Mouse (Mus musculus) left cerebral cortex, postnatal 25 days (tissue): Measurements from ENCODE around the gene Olfr868. TPM values are rescaled to one million over a fixed set of nuclear protein-coding genes. Genes with fewer than 3 reads are reported as not detected.

Experiments
- DNase-seq, 2 experiments: peaks; one replicate each; pipeline ENCODE4 v3.0.0; 2022; ENCODE audit warnings: low spot score in 2 of 2, mixed read lengths in 1 of 2
- intact Hi-C: fragments of 180-260 bp; cut with DNase I; formaldehyde crosslinking; loops from one replicate; pipeline ENCODE4 v1.15.1; 2025
- total RNA-seq, 2 experiments: library from RNA; stranded (reverse); gene quantifications; 2 replicates each; pipeline ENCODE4 v1.2.3; 2021

Gene Olfr868
- total RNA-seq: not detected

DNA sequence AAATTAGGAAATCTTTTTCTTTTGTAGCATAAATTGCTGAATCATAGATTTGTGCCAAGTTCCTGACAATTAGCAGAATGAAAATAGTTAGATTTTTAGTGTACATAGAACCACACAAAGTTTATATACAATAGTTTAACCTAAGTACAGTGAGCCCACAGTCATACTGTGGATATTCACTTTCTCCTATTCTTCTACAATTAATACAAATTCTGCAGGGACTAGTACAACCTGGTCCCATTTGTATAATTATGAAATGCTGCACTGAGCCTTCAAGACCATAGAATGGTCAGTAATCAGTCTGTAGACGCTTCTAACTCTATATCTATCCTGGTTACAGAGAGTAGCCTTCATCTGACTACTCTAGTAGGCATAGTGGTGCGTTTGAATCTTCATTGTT, at the start of gene Olfr868:
TSS of gene Olfr868 (plus strand) at position 301 of the 400 bp plus-strand sequence.
- intact Hi-C loops: no loop called here
- DNase-seq: no peak

DNA sequence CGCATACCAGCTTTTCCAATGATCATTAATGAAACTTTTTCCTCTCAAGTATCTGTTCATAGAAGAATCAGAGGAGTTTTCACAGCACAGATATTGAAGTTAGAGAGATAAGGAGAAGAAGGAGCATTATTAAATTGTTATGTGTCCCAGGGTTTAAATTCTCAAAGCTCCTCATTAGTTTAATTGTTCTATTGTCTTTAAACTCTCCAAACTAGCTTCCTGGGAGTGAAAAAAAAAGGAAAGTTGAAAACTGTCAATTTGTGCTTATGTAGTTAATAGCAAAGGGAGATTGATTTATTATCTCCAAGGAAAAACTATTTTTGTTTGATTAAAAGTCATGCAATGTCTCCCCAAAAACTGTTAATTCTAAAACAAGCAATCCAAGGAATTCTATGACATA, 41.0 kb upstream of the Olfr868 start, which contains the start of gene Olfr867:
TSS of gene Olfr867 (minus strand) at position 101 of the 400 bp plus-strand sequence.
- intact Hi-C loops: no loop called here
- no peak for DNase-seq

DNA sequence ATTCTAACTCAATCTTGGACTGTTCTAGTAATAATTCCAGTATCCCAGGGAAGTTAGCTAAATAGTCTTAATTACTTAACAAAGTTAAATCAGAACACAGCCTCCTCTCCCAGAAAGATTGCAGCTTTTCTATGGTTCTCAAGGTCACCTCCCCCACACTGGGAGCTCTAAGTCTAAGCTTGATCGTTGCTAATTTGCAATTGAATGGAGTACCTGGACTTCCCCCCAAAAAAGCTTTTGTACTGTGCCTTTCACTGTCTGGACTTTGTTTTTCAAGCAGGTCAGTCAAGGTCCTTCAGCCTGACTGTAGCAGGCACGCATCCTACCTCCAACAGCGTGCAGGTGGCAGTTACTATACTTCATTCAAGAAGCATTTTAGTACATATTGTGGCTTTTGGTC, 28.2 kb upstream of the Olfr868 start:
- no peak for DNase-seq
- intact Hi-C loops: no loop called here

DNA sequence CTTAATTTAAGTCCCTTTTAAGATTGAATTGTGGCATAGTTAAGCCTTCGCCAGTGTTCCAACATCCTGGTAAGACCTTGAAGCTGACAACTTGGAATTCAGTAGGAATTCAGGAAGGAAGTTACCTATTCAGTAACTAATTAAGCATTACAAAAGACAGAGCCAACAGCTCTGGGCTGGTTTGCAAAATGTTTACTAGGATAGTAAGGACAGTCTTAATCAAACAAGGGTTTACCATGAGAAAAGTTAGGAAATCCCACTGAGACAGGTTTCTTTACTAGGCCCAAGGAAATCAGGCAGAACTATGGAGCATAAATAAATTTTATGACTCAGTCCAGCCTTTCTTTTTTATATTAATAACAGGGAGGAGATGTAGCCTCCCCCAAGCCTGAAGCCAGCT, 27.1 kb upstream of the Olfr868 start:
- intact Hi-C loops: no loop called here
- DNase-seq: no peak

DNA sequence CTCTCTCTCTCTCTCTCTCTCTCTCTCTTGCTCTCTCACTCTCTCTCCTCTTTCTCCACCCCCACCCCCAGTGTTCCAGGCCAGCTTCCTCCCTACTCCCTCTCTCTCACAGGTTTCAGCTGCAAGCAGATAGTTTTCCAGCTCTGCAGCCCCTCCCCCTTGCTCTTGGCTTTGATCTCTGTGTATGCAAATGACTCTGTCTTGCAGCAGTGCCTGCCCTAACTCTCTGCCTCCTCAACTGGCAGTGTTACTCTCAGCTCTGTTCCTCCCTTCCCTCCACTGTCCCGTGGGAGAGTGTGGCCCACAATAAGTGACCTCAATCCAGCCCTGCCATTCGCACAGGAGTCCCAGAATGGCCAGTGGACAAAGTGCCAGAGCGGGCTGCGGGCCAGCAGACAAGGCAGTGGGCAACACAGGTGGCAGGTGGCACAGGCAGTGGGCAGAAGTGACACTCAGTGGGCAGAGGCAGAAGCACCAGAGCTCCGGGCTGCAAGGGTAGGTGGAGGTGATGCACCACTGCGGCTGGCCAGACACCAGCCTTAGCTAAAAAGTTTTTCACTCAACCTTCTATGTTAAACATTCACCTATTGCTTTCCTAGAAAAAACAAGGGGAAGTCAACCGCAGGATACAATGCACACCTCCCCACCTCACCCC, 24.8 kb upstream of the Olfr868 start:
- DNase-seq: no peak
- intact Hi-C loops: no loop called here

DNA sequence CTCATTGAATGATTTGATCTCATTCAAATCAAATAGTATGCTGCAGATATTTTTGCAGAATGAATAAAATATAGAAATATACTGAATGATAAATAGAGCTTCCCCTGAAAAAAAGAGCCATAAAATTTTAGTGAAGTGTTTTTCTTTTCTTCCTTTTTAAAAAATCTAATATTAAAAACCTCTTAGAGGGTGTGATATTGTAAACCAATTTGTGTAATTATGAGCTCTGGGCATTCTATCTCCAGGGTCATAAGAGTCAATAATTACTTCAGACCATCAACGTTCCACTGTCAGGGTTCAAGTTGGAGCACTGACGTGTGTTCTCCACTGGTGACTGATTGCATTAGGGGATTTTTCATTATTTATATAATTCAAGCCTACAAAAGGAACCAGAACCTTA, 30.3 kb downstream of the Olfr868 start, which contains the start of gene Olfr869:
TSS of gene Olfr869 (plus strand) at position 301 of the 400 bp plus-strand sequence.
- no peak for DNase-seq
- intact Hi-C loops: no loop called here

DNA sequence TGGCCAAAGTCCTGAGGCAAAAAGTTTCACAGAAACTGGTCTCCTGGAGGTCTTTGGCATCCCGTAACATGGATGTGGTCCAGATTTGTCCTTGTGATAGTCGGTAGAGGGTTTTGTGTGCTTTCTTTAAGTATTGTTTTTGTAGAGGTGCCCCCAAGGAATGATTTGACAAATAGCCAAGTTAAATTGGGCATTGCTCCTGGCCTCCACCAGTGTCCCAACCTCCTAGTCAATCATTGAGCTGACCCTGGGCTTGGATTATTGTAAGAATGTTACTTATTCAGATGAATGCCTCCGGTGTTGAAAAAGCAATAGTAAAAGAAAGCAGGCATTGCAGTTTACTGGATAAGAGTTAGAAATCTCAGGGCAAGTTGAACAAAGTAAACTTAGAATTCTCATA, 51.3 kb downstream of the Olfr868 start:
- intact Hi-C loops: no loop called here

More for the DNA sequence above, 51.3 kb downstream of the Olfr868 start:
- no peak for DNase-seq

Other genes starting within 250 kb of the Olfr868 start
- gene Olfr860, start 248.9 kb upstream of the Olfr868 start, total RNA-seq: not detected
- gene Olfr862, start 210.6 kb upstream of the Olfr868 start, total RNA-seq: not detected
- not detected for gene Olfr77, start 181.8 kb upstream of the Olfr868 start, total RNA-seq
- gene Olfr866, start 70.6 kb upstream of the Olfr868 start, total RNA-seq: not detected
- not detected for gene Olfr867, start 41.1 kb upstream of the Olfr868 start, total RNA-seq
- not detected for gene Olfr869, start 30.4 kb downstream of the Olfr868 start, total RNA-seq
- not detected for gene Olfr870, start 75.4 kb downstream of the Olfr868 start, total RNA-seq
- not detected for gene Olfr871, start 113.6 kb downstream of the Olfr868 start, total RNA-seq
- gene Olfr872, start 138.5 kb downstream of the Olfr868 start, total RNA-seq: not detected
- gene Olfr39, start 183.7 kb downstream of the Olfr868 start, total RNA-seq: not detected
- gene Olfr873, start 199.9 kb downstream of the Olfr868 start, total RNA-seq: not detected
- gene Olfr18, start 237.5 kb downstream of the Olfr868 start, total RNA-seq: not detected